In the genomic region with DNA sequence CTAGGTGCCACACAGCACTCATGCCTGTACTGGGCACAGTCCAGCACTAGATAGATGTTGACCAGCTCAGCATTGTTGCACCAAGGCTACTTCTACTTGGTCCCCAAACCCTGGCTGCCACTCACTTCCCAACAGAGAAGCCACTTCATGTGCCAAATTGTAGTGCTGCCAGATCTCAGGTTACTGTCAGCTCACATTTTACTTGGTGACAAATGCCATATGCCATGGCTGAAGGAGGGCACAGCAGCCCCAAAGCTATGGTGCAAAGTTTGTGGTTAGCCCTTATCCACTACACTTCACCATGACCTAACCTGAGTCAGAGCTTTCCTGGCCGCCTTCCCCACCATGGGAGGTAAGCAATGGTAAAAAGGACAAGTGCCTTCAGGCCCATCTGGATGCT, we compare ENCODE assay signal across 22 mouse cellular contexts.
DNase-seq lines count a peak whose midpoint lies in the region; ATAC-seq and TF ChIP-seq lines count a peak whose summit lies in the region.
"Had no signal": no experiment of that assay in that cellular context is flagged by ENCODE, and none has a peak within 500 bp of the region (broad histone marks: within the 10 kb centered on the region; RNA-seq: fewer than 3 reads in every experiment).

No protein-coding gene starts in this region.

- peak; percentile 30 for DNase-seq in hindbrain, postnatal 0 days (ENCODE audit: low spot score)
- no peak for DNase-seq in hindbrain, embryonic 11.5 days (ENCODE audit: low spot score)
- peak; percentile 88 for DNase-seq in brain, adult 2 months (ENCODE audit: low read depth, low spot score)
- peak; percentile 85 for DNase-seq in cerebellum, adult 9-11 months
- DNase-seq in gastrocnemius, postnatal 14 days: peak; percentile 27
- DNase-seq in left cerebral cortex, adult 9 months (ENCODE audit: low spot score in 2 of 2): no peak
- no peak for DNase-seq in urinary bladder, postnatal 10 days (ENCODE audit: low spot score)
- DNase-seq in spleen, postnatal 14 days (ENCODE audit: low spot score in 2 of 2): no peak
- DNase-seq: lung, postnatal 14 days; right cerebral cortex, postnatal 14 days; thymus, postnatal 14 days had no signal

- H3K36me3 ChIP-seq in hindbrain, postnatal 0 days (ENCODE audit: insufficient read depth, low read length): no peaks in the 10 kb centered on the region
- H3K36me3 ChIP-seq in hindbrain, embryonic 11.5 days (ENCODE audit: control insufficient read depth, insufficient read depth, low read length): no peaks in the 10 kb centered on the region

- H3K27ac ChIP-seq in hindbrain, postnatal 0 days: no peak overlapping the region
- no peak overlapping the region for H3K27ac ChIP-seq in hindbrain, embryonic 11.5 days (ENCODE audit: low read depth, low read length)
- H3K27ac ChIP-seq: embryonic facial prominence, embryonic 15.5 days; forebrain, embryonic 10.5 days; heart, adult 2 months; hindbrain, embryonic 12.5 days; kidney, postnatal 0 days; left cerebral cortex, adult 2 months had no signal

- no peak for TF ChIP-seq CTCF in hindbrain, postnatal 0 days (IDR thresholded peaks at IDR 0.05; ENCODE audit: low read depth)

- 82% methylated on average over 1 of the region's 1 CpGs for WGBS in hindbrain, postnatal 0 days
- WGBS in hindbrain, embryonic 11.5 days: 100% methylated on average over 1 of the region's 1 CpGs

- no peak overlapping the region for H3K4me2 ChIP-seq in hindbrain, postnatal 0 days (ENCODE audit: low read depth, low read length)
- no peak overlapping the region for H3K4me2 ChIP-seq in hindbrain, embryonic 11.5 days (replicated peaks; ENCODE audit: low read depth, low read length)
- H3K4me2 ChIP-seq: embryonic facial prominence, embryonic 15.5 days; hindbrain, embryonic 12.5 days had no signal

- intact Hi-C loops in gastrocnemius, postnatal 14 days (cut with DNase I; ENCODE audit: low total_unique reads): no loop called here

- no peak overlapping the region for H3K9ac ChIP-seq in hindbrain, postnatal 0 days (replicated peaks; ENCODE audit: low read length)
- H3K9ac ChIP-seq in hindbrain, embryonic 11.5 days (ENCODE audit: low read depth, low read length): no peak overlapping the region
- H3K9ac ChIP-seq: embryonic facial prominence, embryonic 15.5 days; hindbrain, embryonic 12.5 days had no signal

- peaks cover 19% of the 10 kb centered on the region for H3K4me1 ChIP-seq in hindbrain, postnatal 0 days (ENCODE audit: insufficient read depth, low read length)
- H3K4me1 ChIP-seq in hindbrain, embryonic 11.5 days (replicated peaks; ENCODE audit: control insufficient read depth, insufficient read depth, low read length): peaks cover 3% of the 10 kb centered on the region

- no peaks in the 10 kb centered on the region for H3K9me3 ChIP-seq in hindbrain, postnatal 0 days (ENCODE audit: low read length)
- no peaks in the 10 kb centered on the region for H3K9me3 ChIP-seq in hindbrain, embryonic 11.5 days (ENCODE audit: control insufficient read depth, low read length)
- H3K9me3 ChIP-seq: embryonic facial prominence, embryonic 15.5 days; forebrain, embryonic 10.5 days; G1E; hindbrain, embryonic 12.5 days; megakaryocyte, embryonic 14.5 days had no signal

- ATAC-seq in hindbrain, postnatal 0 days: no peak
- no peak for ATAC-seq in hindbrain, embryonic 11.5 days (ENCODE audit: low FRiP score)
- ATAC-seq: CD4-positive, CD25-positive, alpha-beta regulatory T cell, adult 4 months; intestine, embryonic 16.5 days; midbrain, embryonic 16.5 days had no signal

- no peaks in the 10 kb centered on the region for H3K27me3 ChIP-seq in hindbrain, postnatal 0 days (ENCODE audit: insufficient read depth, low read length)
- H3K27me3 ChIP-seq in hindbrain, embryonic 11.5 days (ENCODE audit: control insufficient read depth, insufficient read depth, low read length): no peaks in the 10 kb centered on the region
- H3K27me3 ChIP-seq: embryonic facial prominence, embryonic 15.5 days; hindbrain, embryonic 12.5 days; megakaryocyte, embryonic 14.5 days had no signal

- no peak overlapping the region for H3K4me3 ChIP-seq in hindbrain, postnatal 0 days (ENCODE audit: low read length)
- H3K4me3 ChIP-seq in hindbrain, embryonic 11.5 days (ENCODE audit: low read depth, low read length): no peak overlapping the region
- H3K4me3 ChIP-seq: embryonic facial prominence, embryonic 15.5 days; forebrain, embryonic 10.5 days; heart, adult 2 months; hindbrain, embryonic 12.5 days; left cerebral cortex, adult 2 months; megakaryocyte, embryonic 14.5 days had no signal

Comparison
In these comparisons a context has a peak if more than half of its experiments do, and no peak if none do; other contexts are left out.
1. DNase-seq: peak in hindbrain, postnatal 0 days (single experiment), brain, adult 2 months (single experiment), cerebellum, adult 9-11 months (single experiment) and gastrocnemius, postnatal 14 days (single experiment); none in hindbrain, embryonic 11.5 days (single experiment), left cerebral cortex, adult 9 months (0 of 2), urinary bladder, postnatal 10 days (single experiment) and spleen, postnatal 14 days (0 of 2).